21 mouse cellular contexts compared by ENCODE assay signal in genomic region chr10:39550791-39551190, GRCm38 (mm10).
DNase-seq lines count a peak whose midpoint lies in the region; ATAC-seq and TF ChIP-seq lines count a peak whose summit lies in the region.
"Had no signal": no experiment of that assay in that cellular context is flagged by ENCODE, and none has a peak within 500 bp of the region (broad histone marks: within the 10 kb centered on the region; RNA-seq: fewer than 3 reads in every experiment).

No protein-coding gene starts in this region.

- H3K4me1 ChIP-seq in kidney, embryonic 16.5 days (ENCODE audit: insufficient read depth, low read length), result peaks cover 48% of the 10 kb centered on the region
- peaks cover 33% of the 10 kb centered on the region for H3K4me1 ChIP-seq in hindbrain, embryonic 11.5 days (replicated peaks; ENCODE audit: control insufficient read depth, insufficient read depth, low read length)
- H3K4me1 ChIP-seq in hindbrain, embryonic 15.5 days (replicated peaks), result peaks cover 73% of the 10 kb centered on the region
- H3K4me1 ChIP-seq in neural tube, embryonic 14.5 days (ENCODE audit: control insufficient read depth, insufficient read depth, low read length), result peaks cover 65% of the 10 kb centered on the region
- H3K4me1 ChIP-seq in lung, postnatal 0 days (ENCODE audit: insufficient read depth, low read depth, low read length), result 0 out of 2 replicates have a peak, but pooled peaks cover 7% of the 10 kb centered on the region

- H3K9me3 ChIP-seq in kidney, embryonic 16.5 days (ENCODE audit: low read length), result no peaks in the 10 kb centered on the region
- no peaks in the 10 kb centered on the region for H3K9me3 ChIP-seq in hindbrain, embryonic 11.5 days (ENCODE audit: control insufficient read depth, low read length)
- no peaks in the 10 kb centered on the region for H3K9me3 ChIP-seq in hindbrain, embryonic 15.5 days
- no peaks in the 10 kb centered on the region for H3K9me3 ChIP-seq in neural tube, embryonic 14.5 days (ENCODE audit: control insufficient read depth, low read length)
- H3K9me3 ChIP-seq in lung, postnatal 0 days (ENCODE audit: low read length), result no peaks in the 10 kb centered on the region
- H3K9me3 ChIP-seq: embryonic facial prominence, embryonic 12.5 days; heart, embryonic 15.5 days; kidney, embryonic 15.5 days; lung, embryonic 15.5 days had no signal

- H3K27ac ChIP-seq in kidney, embryonic 16.5 days (ENCODE audit: low read length), result 0 out of 2 replicates have a peak overlapping the region, but pooled peaks have one; percentile 87
- peak overlapping the region; percentile 87; the same call in 1 of the 2 replicates for H3K27ac ChIP-seq in hindbrain, embryonic 11.5 days (ENCODE audit: low read depth, low read length)
- H3K27ac ChIP-seq in hindbrain, embryonic 15.5 days (replicated peaks), result peak overlapping the region; percentile 91
- H3K27ac ChIP-seq in neural tube, embryonic 14.5 days (ENCODE audit: low read depth, low read length), result peak overlapping the region; percentile 95
- H3K27ac ChIP-seq in lung, postnatal 0 days (ENCODE audit: low read length), result no peak overlapping the region
- H3K27ac ChIP-seq: heart, embryonic 15.5 days; liver, embryonic 14.5 days; lung, embryonic 15.5 days; macrophage had no signal

- 80% methylated on average over 2 of the region's 2 CpGs for WGBS in kidney, embryonic 16.5 days
- 86% methylated on average over 2 of the region's 2 CpGs for WGBS in hindbrain, embryonic 11.5 days
- 82% methylated on average over 2 of the region's 2 CpGs for WGBS in hindbrain, embryonic 15.5 days
- 73% methylated on average over 2 of the region's 2 CpGs for WGBS in neural tube, embryonic 14.5 days
- WGBS in lung, postnatal 0 days, result 89% methylated on average over 2 of the region's 2 CpGs

- H3K4me2 ChIP-seq in kidney, embryonic 16.5 days (replicated peaks; ENCODE audit: low read depth, low read length), result no peak overlapping the region
- H3K4me2 ChIP-seq in hindbrain, embryonic 11.5 days (replicated peaks; ENCODE audit: low read depth, low read length), result no peak overlapping the region
- no peak overlapping the region for H3K4me2 ChIP-seq in hindbrain, embryonic 15.5 days
- no peak overlapping the region for H3K4me2 ChIP-seq in neural tube, embryonic 14.5 days (ENCODE audit: low read depth, low read length)
- no peak overlapping the region for H3K4me2 ChIP-seq in lung, postnatal 0 days (replicated peaks; ENCODE audit: low read depth, low read length)
- H3K4me2 ChIP-seq: embryonic facial prominence, embryonic 12.5 days; heart, embryonic 15.5 days; kidney, embryonic 15.5 days; lung, embryonic 15.5 days had no signal

- H3K27me3 ChIP-seq in kidney, embryonic 16.5 days (ENCODE audit: insufficient read depth, low read length), result no peaks in the 10 kb centered on the region
- H3K27me3 ChIP-seq in hindbrain, embryonic 11.5 days (ENCODE audit: control insufficient read depth, insufficient read depth, low read length), result no peaks in the 10 kb centered on the region
- no peaks in the 10 kb centered on the region for H3K27me3 ChIP-seq in hindbrain, embryonic 15.5 days
- no peaks in the 10 kb centered on the region for H3K27me3 ChIP-seq in neural tube, embryonic 14.5 days (ENCODE audit: control insufficient read depth, insufficient read depth, low read length)
- no peaks in the 10 kb centered on the region for H3K27me3 ChIP-seq in lung, postnatal 0 days (replicated peaks; ENCODE audit: insufficient read depth, low read length)
- H3K27me3 ChIP-seq: embryonic facial prominence, embryonic 12.5 days; heart, embryonic 15.5 days; kidney, embryonic 15.5 days; lung, embryonic 15.5 days had no signal

- TF ChIP-seq EP300 in lung, postnatal 0 days (IDR thresholded peaks at IDR 0.05), result no peak

- no peaks in the 10 kb centered on the region for H3K36me3 ChIP-seq in kidney, embryonic 16.5 days (ENCODE audit: insufficient read depth, low read length)
- no peaks in the 10 kb centered on the region for H3K36me3 ChIP-seq in hindbrain, embryonic 11.5 days (ENCODE audit: control insufficient read depth, insufficient read depth, low read length)
- H3K36me3 ChIP-seq in hindbrain, embryonic 15.5 days, result no peaks in the 10 kb centered on the region
- H3K36me3 ChIP-seq in neural tube, embryonic 14.5 days (ENCODE audit: control insufficient read depth, insufficient read depth, low read length), result peaks cover 7% of the 10 kb centered on the region; the same call in 1 of the 2 replicates
- peaks cover 3% of the 10 kb centered on the region for H3K36me3 ChIP-seq in lung, postnatal 0 days (ENCODE audit: insufficient read depth, low read length)
- H3K36me3 ChIP-seq: heart, embryonic 15.5 days; kidney, embryonic 15.5 days; lung, embryonic 15.5 days had no signal

- no peak overlapping the region for H3K4me3 ChIP-seq in kidney, embryonic 16.5 days (ENCODE audit: low read length)
- H3K4me3 ChIP-seq in hindbrain, embryonic 11.5 days (ENCODE audit: low read depth, low read length), result no peak overlapping the region
- no peak overlapping the region for H3K4me3 ChIP-seq in hindbrain, embryonic 15.5 days
- H3K4me3 ChIP-seq in neural tube, embryonic 14.5 days (ENCODE audit: low read depth, low read length), result no peak overlapping the region
- H3K4me3 ChIP-seq in lung, postnatal 0 days (ENCODE audit: low read depth, low read length), result no peak overlapping the region
- H3K4me3 ChIP-seq: embryonic facial prominence, embryonic 12.5 days; erythroblast, embryonic 14.5 days; heart, embryonic 15.5 days; kidney, embryonic 15.5 days; lung, embryonic 15.5 days had no signal

- no peak for ATAC-seq in kidney, embryonic 16.5 days (ENCODE audit: low FRiP score, low TSS enrichment)
- no peak for ATAC-seq in hindbrain, embryonic 11.5 days (ENCODE audit: low FRiP score)
- no peak for ATAC-seq in hindbrain, embryonic 15.5 days (ENCODE audit: low FRiP score, low read depth)
- ATAC-seq in neural tube, embryonic 14.5 days (ENCODE audit: low read depth), result no peak
- ATAC-seq in lung, postnatal 0 days, result no peak
- ATAC-seq: intestine, embryonic 16.5 days had no signal

- H3K9ac ChIP-seq in kidney, embryonic 16.5 days (replicated peaks; ENCODE audit: low read length), result no peak overlapping the region
- H3K9ac ChIP-seq in hindbrain, embryonic 11.5 days (ENCODE audit: low read depth, low read length), result no peak overlapping the region
- no peak overlapping the region for H3K9ac ChIP-seq in hindbrain, embryonic 15.5 days
- no peak overlapping the region for H3K9ac ChIP-seq in neural tube, embryonic 14.5 days (replicated peaks; ENCODE audit: low read depth, low read length)
- H3K9ac ChIP-seq in lung, postnatal 0 days (replicated peaks; ENCODE audit: low read depth), result no peak overlapping the region
- H3K9ac ChIP-seq: embryonic facial prominence, embryonic 12.5 days; heart, embryonic 15.5 days; kidney, embryonic 15.5 days; liver, embryonic 14.5 days; lung, embryonic 15.5 days had no signal

- no peak for DNase-seq in kidney, adult 18-20 months
- DNase-seq in hindbrain, embryonic 11.5 days (ENCODE audit: low spot score), result no peak
- no peak for DNase-seq in left cerebral cortex, adult 9 months (ENCODE audit: low spot score in 2 of 2)
- no peak for DNase-seq in lung, postnatal 0 days (ENCODE audit: low spot score)
- DNase-seq: adrenal gland, adult 8-10 months; cerebellum, adult 9-10 months; gastrocnemius, postnatal 14 days; heart, postnatal 4 days; spleen, adult 18-20 months; thymus, adult 18-20 months had no signal

- no peak for TF ChIP-seq CTCF in lung, postnatal 0 days (IDR thresholded peaks at IDR 0.05)
